Mouse (Mus musculus) C2C12 (cell line): Measurements from ENCODE around the gene Abca1.

Experiments
- CEBPB ChIP-seq: IDR thresholded peaks from one replicate; pipeline ENCODE4 v1.6.1; 2011; ENCODE audit warnings: low read depth, mild to moderate bottlenecking, control low read depth, moderate library complexity
- CTCF ChIP-seq: IDR thresholded peaks from one replicate; pipeline ENCODE4 v1.5.1; 2011; ENCODE audit not compliant: control insufficient read depth, insufficient read depth, insufficient read length
- MAX ChIP-seq: IDR thresholded peaks from one replicate; pipeline ENCODE4 v1.6.1; 2011; ENCODE audit warnings: mild to moderate bottlenecking, control low read depth

GRCm38 (mm10) chr4:53158634-53159033, 1.1 kb downstream of the Abca1 start:
- TF ChIP-seq CTCF: peak; percentile 65
- no peak for TF ChIP-seq MAX
- TF ChIP-seq CEBPB: no peak
